Mouse (Mus musculus) kidney, postnatal 4 days (tissue): ENCODE results near the gene Nlrp6.

Experiments
- DNase-seq, 2 experiments: peaks; one replicate each; pipeline ENCODE4 v3.0.0; 2021; ENCODE audit warnings: mixed read lengths in 2 of 2

The Nlrp6 gene

GRCm38 (mm10) chr7:140912846-140913482, 7.7 kb upstream of the Nlrp6 start:
- DNase-seq: peak in 1 of 2 experiments; percentile 28

DNA sequence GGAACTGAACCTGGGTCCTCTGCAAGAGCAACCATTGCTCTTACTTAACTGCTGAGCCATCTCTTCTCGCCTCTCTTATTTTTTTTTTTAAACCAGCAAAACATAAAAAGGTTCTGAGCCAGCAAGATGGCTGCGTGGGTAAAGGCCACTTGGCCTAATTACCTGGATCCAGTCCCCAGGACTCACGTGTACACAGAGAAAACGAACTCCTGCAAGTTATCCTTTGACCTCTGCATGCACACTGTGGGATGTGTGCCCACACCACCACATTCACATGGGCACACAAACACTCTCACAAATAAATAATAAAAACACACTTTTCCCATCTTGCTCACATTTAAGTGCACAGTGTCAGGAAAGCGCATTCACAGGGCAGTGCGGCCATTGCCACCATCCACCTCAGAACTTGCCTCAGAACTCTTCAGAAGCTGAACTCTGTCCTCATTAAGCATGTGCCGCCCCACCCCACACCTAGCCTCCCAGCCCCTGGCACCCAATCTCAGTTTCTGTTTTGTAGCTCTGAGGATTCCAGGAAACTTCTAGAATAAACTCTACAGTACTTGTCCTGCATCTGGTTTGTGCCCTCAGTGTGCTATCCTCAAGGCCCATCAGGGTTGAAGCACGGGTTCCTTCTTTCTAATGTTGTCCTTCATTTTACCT, 6.5 kb upstream of the Nlrp6 start:
- DNase-seq: no peak

DNA sequence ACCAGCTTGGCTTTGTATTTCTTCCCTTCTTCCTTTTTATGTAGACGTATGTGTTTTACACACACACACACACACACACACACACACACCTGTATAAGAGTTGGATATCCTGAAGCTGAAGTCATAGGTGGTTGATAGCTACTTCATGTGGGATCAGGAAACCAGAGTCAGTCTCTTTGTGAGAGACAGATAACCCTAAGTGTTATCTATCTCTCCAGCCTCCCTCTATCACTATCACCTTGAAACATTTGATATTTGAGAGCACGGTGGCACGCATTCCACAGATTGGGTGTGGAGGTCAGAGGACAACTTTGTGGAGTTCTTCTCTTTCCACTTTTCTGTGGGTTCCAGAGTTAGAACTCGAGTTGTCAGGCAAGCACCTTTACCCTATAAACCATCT, 791 bp upstream of the Nlrp6 start:
- no peak for DNase-seq

DNA sequence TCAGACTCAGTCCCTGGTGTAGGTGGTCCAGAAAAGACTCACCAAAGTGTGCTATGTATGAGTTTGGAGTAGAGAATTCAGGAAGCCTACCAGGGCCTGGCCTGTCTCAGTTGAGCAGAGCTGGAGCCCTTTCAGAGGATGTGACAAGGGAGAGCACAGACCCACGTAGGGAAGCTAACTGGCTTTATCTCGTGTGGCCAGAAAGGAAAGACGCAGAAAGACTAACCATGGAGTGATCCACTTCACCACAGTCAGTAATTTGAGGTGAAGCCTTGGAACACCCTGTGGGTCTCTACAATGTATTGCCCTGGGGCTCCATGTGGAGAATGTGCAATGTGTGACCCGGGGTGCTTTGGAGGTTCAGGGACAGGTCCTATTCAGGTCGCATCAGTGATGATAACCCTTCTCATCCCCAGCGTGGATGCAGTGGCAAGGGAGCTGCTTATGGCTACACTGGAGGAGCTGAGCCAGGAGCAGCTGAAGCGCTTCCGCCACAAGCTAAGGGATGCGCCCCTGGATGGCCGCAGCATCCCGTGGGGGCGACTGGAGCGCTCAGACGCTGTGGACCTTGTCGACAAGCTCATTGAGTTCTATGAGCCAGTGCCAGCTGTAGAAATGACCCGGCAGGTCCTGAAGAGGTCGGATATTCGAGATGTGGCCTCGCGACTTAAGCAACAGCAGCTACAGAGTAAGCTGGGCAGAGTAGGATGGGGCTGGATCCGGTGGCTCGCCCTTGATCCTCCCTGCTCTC, 698 bp downstream of the Nlrp6 start:
- DNase-seq: peak in 1 of 2 experiments; percentile 33

DNA sequence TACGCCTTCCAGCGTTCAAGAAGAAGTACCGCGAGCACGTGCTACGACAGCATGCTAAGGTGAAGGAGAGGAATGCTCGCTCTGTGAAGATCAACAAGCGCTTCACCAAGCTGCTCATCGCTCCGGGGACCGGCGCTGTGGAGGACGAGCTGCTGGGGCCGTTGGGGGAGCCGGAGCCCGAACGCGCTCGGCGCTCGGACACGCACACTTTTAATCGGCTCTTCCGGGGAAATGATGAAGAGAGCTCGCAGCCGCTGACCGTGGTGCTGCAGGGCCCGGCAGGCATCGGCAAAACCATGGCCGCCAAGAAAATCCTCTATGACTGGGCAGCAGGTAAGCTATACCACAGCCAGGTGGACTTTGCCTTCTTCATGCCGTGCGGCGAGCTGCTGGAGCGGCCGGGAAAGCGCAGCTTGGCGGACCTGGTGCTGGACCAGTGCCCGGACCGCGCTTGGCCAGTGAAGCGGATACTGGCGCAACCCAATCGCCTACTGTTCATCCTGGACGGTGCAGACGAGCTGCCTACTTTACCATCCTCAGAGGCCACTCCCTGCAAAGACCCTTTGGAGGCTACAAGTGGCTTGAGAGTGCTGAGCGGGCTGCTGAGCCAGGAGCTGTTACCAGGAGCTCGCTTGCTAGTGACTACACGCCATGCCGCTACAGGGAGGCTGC, 1.8 kb downstream of the Nlrp6 start:
- DNase-seq: peak; percentile 76 to 86

GRCm38 (mm10) chr7:140923070-140923775, 2.5 kb downstream of the Nlrp6 start:
- DNase-seq: no peak

DNA sequence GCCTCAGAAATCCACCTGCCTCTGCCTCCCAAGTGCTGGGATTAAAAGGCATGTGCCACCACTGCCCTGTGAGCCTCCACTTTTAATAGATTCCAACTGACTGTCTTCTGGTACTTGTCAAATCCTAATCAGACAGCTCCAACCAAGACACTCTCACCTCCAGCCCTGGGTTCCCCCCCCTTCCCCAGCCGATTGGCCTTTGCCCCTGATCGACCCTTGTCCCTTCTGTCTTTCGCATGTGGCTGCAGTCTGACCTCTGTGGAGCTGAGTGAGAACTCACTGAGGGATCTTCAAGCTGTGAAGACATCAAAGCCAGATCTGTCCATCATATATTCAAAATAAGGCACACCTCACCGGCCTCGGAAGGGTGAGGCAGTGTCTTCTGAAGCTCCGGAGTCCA, 6.5 kb downstream of the Nlrp6 start:
- DNase-seq: no peak

DNA sequence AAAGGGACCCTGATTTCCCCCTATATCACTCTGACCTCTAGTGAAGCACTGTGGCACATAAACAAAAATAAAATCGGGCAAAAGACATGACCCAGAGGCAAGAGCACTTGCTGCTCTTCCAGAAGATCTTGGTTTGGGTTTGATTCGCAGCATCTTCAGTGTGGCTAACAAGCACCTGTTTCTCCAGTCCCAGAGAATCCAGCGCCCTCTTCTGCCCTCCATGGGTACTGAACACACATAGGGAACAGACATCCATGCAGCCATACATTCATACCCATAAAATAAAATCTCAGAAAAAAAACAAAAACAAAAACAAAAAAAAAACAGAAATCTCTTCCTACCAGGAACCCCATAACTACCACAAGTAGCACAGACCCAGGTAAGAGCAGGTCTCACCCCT, 17.7 kb downstream of the Nlrp6 start:
- peak in 1 of 2 experiments; percentile 40 for DNase-seq

DNA sequence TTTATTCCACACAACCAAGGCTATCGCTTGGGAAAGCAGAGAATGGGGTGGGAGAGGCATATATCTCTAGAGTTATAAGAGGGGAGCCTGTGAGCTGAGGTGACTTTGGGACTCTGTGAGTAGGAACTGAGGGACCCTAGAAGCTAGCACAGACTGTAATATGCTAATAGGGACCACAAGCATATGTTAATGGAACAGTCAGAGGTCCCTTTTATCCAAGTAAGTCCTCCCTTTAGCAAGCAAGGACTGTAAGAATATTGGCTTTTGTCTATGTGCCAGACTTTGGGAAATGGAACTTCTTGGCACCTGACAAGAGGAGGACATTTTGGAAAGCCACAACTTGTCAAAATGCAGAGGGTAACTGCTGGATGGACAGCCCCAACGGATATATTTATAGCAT, 18.2 kb downstream of the Nlrp6 start:
- no peak for DNase-seq

DNA sequence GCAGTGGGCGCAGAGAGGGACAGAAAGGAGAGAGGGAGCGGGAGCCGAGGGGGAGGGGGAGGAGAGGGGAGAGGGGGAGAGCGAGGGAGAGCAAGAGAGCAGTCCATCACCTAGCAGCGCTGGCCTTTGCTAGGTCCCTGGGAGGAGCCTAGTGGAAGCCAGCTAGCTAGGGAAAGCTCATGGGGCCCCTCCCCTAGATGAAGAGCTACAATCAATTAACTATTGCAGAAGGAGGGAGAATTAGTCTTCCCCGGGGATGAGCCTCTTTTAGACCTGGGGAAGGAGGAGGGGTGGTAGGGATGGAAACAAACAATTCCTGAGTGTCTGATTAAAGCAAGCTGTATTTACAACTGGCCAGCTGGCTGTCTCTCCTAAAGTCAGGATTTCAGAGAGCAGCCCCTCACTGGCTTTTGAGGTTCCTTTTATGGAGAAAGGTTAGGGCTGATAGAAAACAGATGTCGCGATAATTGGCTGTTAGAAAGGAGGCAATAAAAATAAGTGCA, 19.0 kb downstream of the Nlrp6 start:
- peak; percentile 53 to 67 for DNase-seq

- peak; percentile 89 to 93 for DNase-seq
Observed at GRCm38 (mm10) chr7:140941222-140942051, 20.7 kb downstream of the Nlrp6 start, which contains the start of gene Pgghg. Pgghg (plus strand) TSS chr7:140941391.

GRCm38 (mm10) chr7:140942341-140942740, 21.6 kb downstream of the Nlrp6 start:
- DNase-seq: no peak

GRCm38 (mm10) chr7:140942811-140943210, 22.1 kb downstream of the Nlrp6 start:
- DNase-seq: peak in 1 of 2 experiments; percentile 6

- DNase-seq: peak in 1 of 2 experiments; percentile 13
Observed at GRCm38 (mm10) chr7:140943356-140943755, 22.7 kb downstream of the Nlrp6 start.

- DNase-seq: no peak
Observed at GRCm38 (mm10) chr7:140944236-140944635, 23.5 kb downstream of the Nlrp6 start.

DNA sequence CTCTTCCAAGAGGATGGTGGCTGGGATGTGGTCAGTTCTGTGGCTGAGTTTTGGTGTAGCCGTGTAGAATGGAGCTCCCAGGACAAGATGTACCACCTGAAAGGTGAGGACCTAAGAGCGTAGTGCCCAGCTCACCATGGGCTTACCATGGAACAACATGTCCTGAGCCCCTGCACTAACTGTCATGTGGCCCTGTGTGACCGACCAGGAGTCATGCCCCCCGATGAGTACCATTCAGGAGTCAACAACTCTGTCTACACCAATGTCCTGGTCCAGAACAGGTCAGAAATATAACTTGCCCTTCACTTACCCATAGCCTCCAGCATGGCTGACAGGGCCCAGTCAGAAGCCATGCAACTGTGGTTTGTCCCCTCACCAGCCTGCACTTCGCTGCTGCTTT, 24.5 kb downstream of the Nlrp6 start:
- DNase-seq: no peak

DNA sequence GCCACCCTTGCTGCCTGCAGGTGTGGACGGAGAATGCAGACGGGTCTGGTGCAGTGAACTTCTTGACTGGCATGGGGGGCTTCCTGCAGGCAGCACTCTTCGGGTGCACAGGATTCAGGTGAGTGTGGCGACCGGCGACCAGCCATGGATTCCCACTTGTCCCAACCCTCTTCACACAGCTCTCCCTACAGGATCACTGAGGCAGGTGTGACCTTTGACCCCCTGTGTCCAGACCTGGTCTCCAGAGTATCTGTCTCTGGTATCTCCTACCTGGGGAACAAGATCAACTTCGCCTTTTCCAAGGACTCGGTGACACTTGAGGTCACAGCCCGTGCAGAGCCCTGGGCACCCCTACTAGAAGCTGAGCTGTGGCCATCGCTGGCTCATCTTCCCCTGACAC, 25.6 kb downstream of the Nlrp6 start:
- DNase-seq: no peak

- no peak for DNase-seq
Observed at GRCm38 (mm10) chr7:140946980-140947379, 26.3 kb downstream of the Nlrp6 start.

- DNase-seq: no peak
Observed at GRCm38 (mm10) chr7:140948161-140948560, 27.5 kb downstream of the Nlrp6 start.

DNA sequence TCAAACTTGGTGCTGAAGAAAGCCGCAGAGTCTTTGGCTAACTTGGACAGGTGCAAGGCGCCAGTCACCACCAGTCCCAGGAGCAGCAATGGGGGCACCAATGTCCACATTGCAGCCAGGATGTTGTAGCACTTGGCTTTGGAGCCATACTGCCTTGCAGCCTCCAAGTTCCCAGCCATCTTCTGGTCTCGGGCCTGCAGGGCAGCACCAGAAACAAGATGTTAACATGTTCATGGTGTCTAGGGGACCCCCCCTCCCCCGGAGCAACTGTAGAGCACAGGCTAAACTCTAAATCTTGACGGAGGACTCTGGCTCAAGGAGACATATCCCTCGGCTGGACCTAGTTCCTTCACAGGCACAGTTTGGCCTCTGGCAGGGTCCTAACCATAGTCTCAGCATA, 28.6 kb downstream of the Nlrp6 start:
- DNase-seq: no peak

- DNase-seq: no peak
Observed at GRCm38 (mm10) chr7:140949824-140950530, 29.3 kb downstream of the Nlrp6 start, which contains the start of gene Ifitm5. Ifitm5 (minus strand) TSS chr7:140950291.
